Mouse (Mus musculus) bone marrow macrophage, adult 2 months (primary cell): ENCODE results near the gene Ncan. TPM values are rescaled to one million over a fixed set of nuclear protein-coding genes. Genes with fewer than 3 reads are reported as not detected.
"Not testable (repeated sequence)": the region's sequence is repeated elsewhere in the genome, so short reads cannot be mapped to it uniquely, and the experiment has no call there.

Experiments used
- H3K27ac ChIP-seq: 2 replicates; pipeline ENCODE4 v1.5.1; 2012; ENCODE audit warnings: low read depth, low read length; ENCODE audit not compliant: insufficient read depth
- H3K4me1 ChIP-seq: 2 replicates; pipeline ENCODE4 v1.6.1; 2012; ENCODE audit warnings: low read length; ENCODE audit not compliant: control insufficient read depth, insufficient read depth
- H3K4me3 ChIP-seq: 2 replicates; pipeline ENCODE4 v1.5.1; 2012; ENCODE audit warnings: mild to moderate bottlenecking, low read length, moderate library complexity; ENCODE audit not compliant: insufficient read depth
- CTCF ChIP-seq: IDR thresholded peaks from 2 replicates; pipeline ENCODE4 v1.5.1; 2012; ENCODE audit warnings: low read depth, mild to moderate bottlenecking, low read length, moderate library complexity
- POLR2A ChIP-seq: IDR thresholded peaks from 2 replicates; pipeline ENCODE4 v1.6.1; 2012; ENCODE audit warnings: mild to moderate bottlenecking, low read depth, low read length, borderline replicate concordance
- polyA plus RNA-seq: library from polyadenylated mRNA; stranded (reverse); fragments of >200 nt; gene quantifications from 2 replicates; pipeline ENCODE4 v1.2.4, GENCODE M21; 2012; ENCODE audit not compliant: missing spikeins, insufficient read depth, insufficient read length

Gene Ncan
- polyA plus RNA-seq, 1 experiment = not detected

DNA sequence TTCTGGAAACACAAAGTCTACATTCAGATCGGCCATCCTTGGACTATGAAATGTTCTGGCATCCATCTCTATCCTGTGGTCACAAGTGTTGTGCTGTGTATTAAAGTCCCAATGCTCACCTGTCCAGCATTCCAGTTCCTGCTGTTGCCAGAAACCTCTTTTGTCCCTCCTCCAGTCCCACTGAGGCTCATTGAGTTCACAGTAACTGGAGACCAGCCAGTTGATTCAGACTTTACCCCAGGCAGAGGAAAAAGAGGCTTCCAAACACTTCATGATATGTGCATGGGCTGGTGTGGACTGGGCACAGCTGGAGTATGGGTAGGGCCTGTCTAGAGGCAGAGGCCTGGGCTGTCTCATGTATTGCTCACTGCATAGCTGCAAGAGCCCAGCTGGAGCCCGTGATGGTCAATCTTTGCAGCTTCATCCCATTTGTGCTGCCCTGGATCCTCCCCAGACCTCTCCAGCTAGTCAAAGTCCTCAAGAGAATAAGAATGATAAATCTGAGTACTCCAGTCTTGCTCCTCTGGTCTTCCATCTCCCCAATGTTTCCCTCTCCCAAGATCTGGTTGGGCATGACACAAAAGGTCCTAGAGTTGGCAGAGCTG is 48.7 kb downstream of the Ncan start:
- no peak for TF ChIP-seq POLR2A
- H3K4me1 ChIP-seq = no peaks in the 10 kb centered on the region
- no peak overlapping the region for H3K4me3 ChIP-seq
- no peak overlapping the region for H3K27ac ChIP-seq

DNA sequence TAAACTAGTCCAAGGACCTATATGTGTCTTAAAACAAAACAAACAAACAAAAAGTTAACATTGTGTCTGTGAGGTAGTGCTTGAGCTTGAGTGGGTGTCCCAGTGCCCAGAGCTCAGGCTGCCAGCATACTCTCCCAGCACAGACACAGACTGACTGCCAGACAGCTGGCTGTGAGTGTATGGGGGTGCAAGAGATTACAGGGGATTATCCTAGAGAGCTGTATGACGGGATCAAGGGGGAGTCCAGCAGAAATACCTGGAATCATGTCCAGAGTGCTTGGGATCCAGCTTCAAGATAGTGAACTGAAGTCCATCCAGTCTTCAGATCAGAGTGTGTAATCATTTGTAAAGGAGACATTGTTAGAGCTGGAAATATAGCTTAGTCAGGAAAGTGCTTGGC is 63.0 kb downstream of the Ncan start:
- Histone ChIP-seq H3K27ac (no peak overlapping the region), H3K4me1 (no peaks in the 10 kb centered on the region), H3K4me3 (no peak overlapping the region)
- TF ChIP-seq CTCF = no peak
- TF ChIP-seq POLR2A = no peak

DNA sequence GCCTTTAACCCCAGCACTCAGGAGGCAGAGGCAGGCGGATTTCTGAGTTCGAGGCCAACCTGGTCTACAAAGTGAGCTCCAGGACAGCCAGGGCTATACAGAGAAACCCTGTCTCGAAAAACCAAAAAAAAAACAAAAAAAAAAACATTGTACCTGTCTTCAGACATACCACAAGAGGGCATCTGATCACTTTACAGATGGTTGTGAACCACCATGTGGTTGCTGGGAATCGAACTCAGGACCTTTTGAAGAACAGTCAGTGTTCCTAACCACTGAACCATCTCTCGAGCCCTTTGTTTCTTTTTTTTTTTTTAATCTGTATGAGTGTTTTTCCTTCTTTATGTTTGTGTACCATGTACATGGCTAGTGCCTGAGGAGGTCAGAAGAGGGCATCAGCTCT is 70.2 kb downstream of the Ncan start:
- H3K4me3 ChIP-seq, H3K4me1 ChIP-seq, H3K27ac ChIP-seq: not testable (repeated sequence)

DNA sequence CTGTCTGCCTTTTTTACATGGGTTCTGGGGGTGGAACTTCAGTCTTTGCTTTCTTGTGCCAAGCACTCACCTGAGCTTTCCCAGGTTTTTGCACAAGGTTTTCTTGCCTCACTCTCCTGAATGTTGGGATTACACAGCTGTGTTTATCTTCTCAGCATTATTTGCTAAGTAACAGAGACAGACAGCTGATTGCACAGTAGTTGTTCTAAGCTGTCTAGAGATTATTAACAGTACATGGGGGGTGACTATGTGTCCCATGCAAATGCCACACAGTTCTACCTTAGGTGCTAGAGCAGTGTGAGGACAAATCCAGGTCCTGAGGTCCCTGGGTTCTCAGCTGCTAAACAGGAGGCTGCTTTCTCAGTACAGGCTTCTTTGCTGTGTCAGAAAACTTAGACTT is 71.0 kb downstream of the Ncan start:
- Histone ChIP-seq H3K27ac (no peak overlapping the region), H3K4me3 (no peak overlapping the region), H3K4me1 (no peaks in the 10 kb centered on the region)
- TF ChIP-seq POLR2A (no peak), CTCF (no peak)

DNA sequence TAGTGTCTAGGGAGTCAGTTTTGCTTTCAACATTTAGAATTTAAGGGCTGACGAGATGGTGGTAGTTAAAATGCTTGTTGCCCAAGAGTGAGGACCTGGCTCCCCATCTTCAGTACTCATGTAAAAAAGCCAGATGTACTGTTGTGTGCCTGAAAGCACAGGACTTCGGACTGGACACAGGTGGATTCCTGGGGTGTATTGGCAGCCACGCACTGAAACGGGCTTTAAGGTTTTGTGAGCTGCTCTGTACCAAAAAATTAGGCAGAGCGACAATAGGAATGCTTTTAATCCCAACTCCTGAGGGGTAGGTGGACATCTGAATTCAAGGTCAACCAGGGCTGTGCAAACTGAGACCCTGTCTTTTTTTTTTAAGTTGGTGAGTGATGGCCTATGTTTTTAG is 76.7 kb downstream of the Ncan start:
- H3K4me1 ChIP-seq = peaks cover 18% of the 10 kb centered on the region
- no peak overlapping the region for H3K27ac ChIP-seq
- no peak for TF ChIP-seq CTCF
- no peak for TF ChIP-seq POLR2A
- peak overlapping the region; percentile 96; the same call in 1 of the 2 replicates for H3K4me3 ChIP-seq

Other genes starting within 250 kb of the Ncan start
- not detected in 2 replicates for gene Cilp2, start 233.2 kb downstream of the Ncan start, polyA plus RNA-seq
- 0.60 TPM in 1 of 2 replicates, not detected in the other for gene Tssk6, start 218.7 kb downstream of the Ncan start, polyA plus RNA-seq
- gene Ndufa13, start 218.3 kb downstream of the Ncan start, polyA plus RNA-seq = 86.8 and 90.6 TPM in 2 replicates
- gene Yjefn3, start 218.2 kb downstream of the Ncan start, polyA plus RNA-seq = not detected in 2 replicates
- 36.5 and 36.9 TPM in 2 replicates for gene Gatad2a, start 124.5 kb downstream of the Ncan start, polyA plus RNA-seq
- gene Mau2, start 78.1 kb downstream of the Ncan start, polyA plus RNA-seq = 47.2 and 51.1 TPM in 2 replicates
- 23.4 and 25.5 TPM in 2 replicates for gene Sugp1, start 78.1 kb downstream of the Ncan start, polyA plus RNA-seq
- gene Tm6sf2, start 47.9 kb downstream of the Ncan start, polyA plus RNA-seq = not detected in 2 replicates
- not detected in 2 replicates for gene Hapln4, start 37.4 kb downstream of the Ncan start, polyA plus RNA-seq
- gene Nr2c2ap, start 10.5 kb upstream of the Ncan start, polyA plus RNA-seq = 21.2 and 21.9 TPM in 2 replicates
- 13.5 and 15.8 TPM in 2 replicates for gene Rfxank, start 18.3 kb upstream of the Ncan start, polyA plus RNA-seq
- gene Borcs8, start 18.6 kb upstream of the Ncan start, polyA plus RNA-seq = 43.3 and 51.9 TPM in 2 replicates
- gene Mef2b, start 18.8 kb upstream of the Ncan start, polyA plus RNA-seq = not detected in 2 replicates
- 27.5 and 28.1 TPM in 2 replicates for gene Tmem161a, start 51.5 kb upstream of the Ncan start, polyA plus RNA-seq
- gene Slc25a42, start 91.4 kb upstream of the Ncan start, polyA plus RNA-seq = 2.9 and 3.8 TPM in 2 replicates
- gene Sugp2, start 113.4 kb upstream of the Ncan start, polyA plus RNA-seq = 24.3 and 26.5 TPM in 2 replicates
- 5.0 and 6.6 TPM in 2 replicates for gene Armc6, start 113.6 kb upstream of the Ncan start, polyA plus RNA-seq
- 27.4 and 29.3 TPM in 2 replicates for gene Homer3, start 162.0 kb upstream of the Ncan start, polyA plus RNA-seq
- gene Ddx49, start 181.6 kb upstream of the Ncan start, polyA plus RNA-seq = 23.9 and 24.3 TPM in 2 replicates
- 119 and 139 TPM in 2 replicates for gene Cope, start 181.6 kb upstream of the Ncan start, polyA plus RNA-seq
- gene Cers1, start 194.9 kb upstream of the Ncan start, polyA plus RNA-seq = not detected in 2 replicates
- not detected in 2 replicates for gene Gdf1, start 208.9 kb upstream of the Ncan start, polyA plus RNA-seq
- gene Upf1, start 232.4 kb upstream of the Ncan start, polyA plus RNA-seq = 30.6 and 31.6 TPM in 2 replicates